Mouse (Mus musculus) heart, postnatal 36 days (tissue): ENCODE data around the gene Gtf2ird1. TPM values are rescaled to one million over a fixed set of nuclear protein-coding genes. Genes with fewer than 3 reads are reported as not detected.
A peak's percentile ranks its signal among the peaks of the same experiment; 100 is the strongest.

Source experiments
- DNase-seq, 2 experiments: peaks; one replicate each; pipeline ENCODE4 v3.0.0; 2021 to 2022
- intact Hi-C: fragments of 180-260 bp; cut with DNase I; formaldehyde crosslinking; loops from one replicate; pipeline ENCODE4 v1.15.1; 2025
- microRNA-seq, 2 experiments: library from miRNA; unstranded; fragments of <30 nt; microRNA quantifications; one replicate each; pipeline ENCODE4 v1.2.0; 2021; ENCODE audit warnings: borderline number of aligned reads in 2 of 2
- total RNA-seq, 2 experiments: library from RNA; stranded (reverse); gene quantifications; 2 replicates each; pipeline ENCODE4 v1.2.3; 2021

Gene Gtf2ird1
- total RNA-seq, 2 experiments from 2014 or later: 23.4 to 26.9 TPM

GRCm38 (mm10) chr5:134318903-134319302 lies 137.6 kb downstream of the Gtf2ird1 start:
- intact Hi-C loops: loop anchor here (10.0 kb wide), 1 partner anchor 134 kb away; the partner anchor contains the start of gene Gtf2ird2
- DNase-seq: no peak

GRCm38 (mm10) chr5:134316721-134317120 lies 139.8 kb downstream of the Gtf2ird1 start:
- DNase-seq: no peak
- intact Hi-C loops: loop anchor here (10.0 kb wide), 1 partner anchor 132 kb away; the partner anchor contains the start of gene Gtf2ird2

GRCm38 (mm10) chr5:134315623-134316350 lies 140.7 kb downstream of the Gtf2ird1 start:
- intact Hi-C loops: loop anchor here (10.0 kb wide), 1 partner anchor 131 kb away; the partner anchor contains the start of gene Gtf2ird2

GRCm38 (mm10) chr5:134314688-134315622 lies 141.6 kb downstream of the Gtf2ird1 start, which contains the start of gene Gtf2i:
TSS of gene Gtf2i (minus strand) at chr5:134314760.
- intact Hi-C loops: loop anchor here (10.0 kb wide), 1 partner anchor 130 kb away; the partner anchor contains the start of gene Gtf2ird2

More at GRCm38 (mm10) chr5:134315623-134316350, 140.7 kb downstream of the Gtf2ird1 start:
- peak; percentile 55 to 61 for DNase-seq

GRCm38 (mm10) chr5:134314068-134314674 lies 142.3 kb downstream of the Gtf2ird1 start:
- DNase-seq: peak in 1 of 2 experiments; percentile 76
- intact Hi-C loops: loop anchor here (10.0 kb wide), 1 partner anchor 129 kb away; the partner anchor contains the start of gene Gtf2ird2

More at GRCm38 (mm10) chr5:134314688-134315622, 141.6 kb downstream of the Gtf2ird1 start, which contains the start of gene Gtf2i:
- peak; percentile 88 to 91 for DNase-seq

- intact Hi-C loops: loop anchor here (10.0 kb wide), 1 partner anchor 129 kb away; the partner anchor contains the start of gene Gtf2ird2
- peak; percentile 94 to 95 for DNase-seq
Measured at GRCm38 (mm10) chr5:134313451-134314067, 143.0 kb downstream of the Gtf2ird1 start.

- peak; percentile 33 to 36 for DNase-seq
- intact Hi-C loops: loop anchor here (10.0 kb wide), 1 partner anchor 128 kb away; the partner anchor contains the start of gene Gtf2ird2
Measured at GRCm38 (mm10) chr5:134312691-134313450, 143.6 kb downstream of the Gtf2ird1 start.

GRCm38 (mm10) chr5:134311894-134312411 lies 144.6 kb downstream of the Gtf2ird1 start:
- DNase-seq: no peak
- intact Hi-C loops: loop anchor here (10.0 kb wide), 1 partner anchor 127 kb away; the partner anchor contains the start of gene Gtf2ird2

GRCm38 (mm10) chr5:134310201-134310600 lies 146.3 kb downstream of the Gtf2ird1 start:
- no peak for DNase-seq
- intact Hi-C loops: loop anchor here (10.0 kb wide), 1 partner anchor 125 kb away; the partner anchor contains the start of gene Gtf2ird2

- intact Hi-C loops: loop anchor here (2.0 kb wide), 1 partner anchor 49 kb away; no protein-coding TSS in a partner anchor
- DNase-seq: no peak
Measured at GRCm38 (mm10) chr5:134309345-134309744, 147.2 kb downstream of the Gtf2ird1 start.

Small RNAs within 50 kb of the gene (microRNA-seq; reads per million reads assigned to microRNA genes)
- gene Gm26340 (0 reads per million in 2 experiments), gene Mir3965 (0 reads per million in 2 experiments)

Other genes with a start within 250 kb of the Gtf2ird1 start
- gene Ncf1, start 227.1 kb downstream of the Gtf2ird1 start, total RNA-seq: 1 to 10 TPM; 6.3 to 6.8 TPM
- 100 to 1,000 TPM; 201 to 208 TPM for gene Gtf2i, start 142.0 kb downstream of the Gtf2ird1 start, total RNA-seq
- 1 to 10 TPM; 6.4 to 7.5 TPM for gene Clip2, start 95.7 kb upstream of the Gtf2ird1 start, total RNA-seq
- not detected for gene Syna, start 103.5 kb upstream of the Gtf2ird1 start, total RNA-seq
- gene Rfc2, start 124.7 kb upstream of the Gtf2ird1 start, total RNA-seq: 10 to 100 TPM; 23.4 to 23.9 TPM
- 1 to 10 TPM; 1.6 to 2.2 TPM for gene Lat2, start 158.3 kb upstream of the Gtf2ird1 start, total RNA-seq
- 100 to 1,000 TPM; 143 to 145 TPM for gene Eif4h, start 182.8 kb upstream of the Gtf2ird1 start, total RNA-seq
- 1 to 10 TPM; 4.5 to 4.9 TPM for gene Limk1, start 231.9 kb upstream of the Gtf2ird1 start, total RNA-seq